In the genomic region with DNA sequence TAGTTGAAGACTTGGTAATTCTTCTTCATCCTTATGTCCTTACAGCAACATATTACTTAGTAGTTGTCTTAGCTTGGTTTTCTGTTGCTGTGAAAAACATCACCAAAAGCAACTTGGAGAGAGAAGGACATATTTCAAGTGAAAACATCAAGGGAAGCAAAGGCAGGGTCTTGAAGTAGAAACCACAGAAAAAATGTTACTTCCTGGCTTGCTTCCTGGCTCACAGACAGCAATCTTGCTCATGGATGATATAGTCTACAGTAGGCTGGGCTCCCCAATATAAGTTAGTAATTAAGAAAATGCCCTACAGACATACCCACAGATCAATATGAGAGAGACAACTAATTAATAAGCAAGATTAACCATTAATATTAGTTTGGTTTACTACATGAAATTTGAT, we compare ENCODE assay signal across 22 mouse cellular contexts.
"Had no signal": no experiment of that assay in that cellular context is flagged by ENCODE, and none has a peak within 500 bp of the region (broad histone marks: within the 10 kb centered on the region; RNA-seq: fewer than 3 reads in every experiment).

No protein-coding gene starts in this region.

- H3K36me3 ChIP-seq: kidney, embryonic 15.5 days; limb, embryonic 12.5 days; limb, embryonic 15.5 days; lung, embryonic 15.5 days; midbrain, embryonic 10.5 days; midbrain, embryonic 13.5 days; neural tube, embryonic 12.5 days; neural tube, embryonic 15.5 days had no signal

- ATAC-seq: liver, postnatal 0 days; midbrain, embryonic 13.5 days; midbrain, embryonic 16.5 days had no signal

- H3K9me3 ChIP-seq: kidney, embryonic 15.5 days; limb, embryonic 12.5 days; limb, embryonic 15.5 days; lung, embryonic 15.5 days; megakaryocyte, embryonic 14.5 days; midbrain, embryonic 10.5 days; midbrain, embryonic 13.5 days; neural tube, embryonic 12.5 days; neural tube, embryonic 15.5 days had no signal

- DNase-seq: kidney, adult 11 months; kidney, adult 8-10 months; kidney, postnatal 10 days; kidney, postnatal 36 days; layer of hippocampus, postnatal 36 days; liver, postnatal 0 days; lung, postnatal 10 days; lung, postnatal 36 days had no signal

- H3K4me2 ChIP-seq: kidney, embryonic 15.5 days; limb, embryonic 12.5 days; limb, embryonic 15.5 days; liver, embryonic 11.5 days; lung, embryonic 15.5 days; midbrain, embryonic 13.5 days; neural tube, embryonic 12.5 days; neural tube, embryonic 15.5 days had no signal

- H3K4me3 ChIP-seq: kidney, embryonic 15.5 days; left cerebral cortex, adult 2 months; limb, embryonic 12.5 days; limb, embryonic 15.5 days; lung, embryonic 15.5 days; megakaryocyte, embryonic 14.5 days; midbrain, embryonic 10.5 days; midbrain, embryonic 13.5 days; neural tube, embryonic 12.5 days; neural tube, embryonic 15.5 days had no signal

- H3K27me3 ChIP-seq: kidney, embryonic 15.5 days; limb, embryonic 12.5 days; limb, embryonic 15.5 days; lung, embryonic 15.5 days; megakaryocyte, embryonic 14.5 days; midbrain, embryonic 13.5 days; neural tube, embryonic 12.5 days; neural tube, embryonic 15.5 days had no signal

- H3K27ac ChIP-seq: kidney, embryonic 15.5 days; left cerebral cortex, adult 2 months; limb, embryonic 12.5 days; limb, embryonic 15.5 days; liver, embryonic 14.5 days; lung, embryonic 15.5 days; midbrain, embryonic 10.5 days; midbrain, embryonic 13.5 days; neural tube, embryonic 12.5 days; neural tube, embryonic 15.5 days; stomach, postnatal 0 days had no signal

- H3K4me1 ChIP-seq: kidney, embryonic 15.5 days; limb, embryonic 12.5 days; limb, embryonic 15.5 days; lung, embryonic 15.5 days; midbrain, embryonic 10.5 days; midbrain, embryonic 13.5 days; neural tube, embryonic 12.5 days; neural tube, embryonic 15.5 days had no signal

- H3K9ac ChIP-seq: kidney, embryonic 15.5 days; limb, embryonic 12.5 days; limb, embryonic 15.5 days; liver, embryonic 14.5 days; liver, postnatal 0 days; lung, embryonic 15.5 days; midbrain, embryonic 13.5 days; neural tube, embryonic 12.5 days; neural tube, embryonic 15.5 days had no signal
